Mouse (Mus musculus) CH12.LX (cell line): ENCODE data around the gene Aldh9a1. TPM values are rescaled to one million over a fixed set of nuclear protein-coding genes. Genes with fewer than 3 reads are reported as not detected.

Experiments
- DNase-seq: peaks from one replicate; pipeline ENCODE4 v3.0.0-alpha.2; 2013; ENCODE audit errors: extremely low read depth
- H3K27ac ChIP-seq: 2 replicates; pipeline ENCODE4 v1.5.1; 2012; ENCODE audit warnings: low read depth, mild to moderate bottlenecking, control low read depth, moderate library complexity; ENCODE audit not compliant: insufficient read depth
- H3K27me3 ChIP-seq: replicated peaks from 2 replicates; pipeline ENCODE3; 2012; ENCODE audit warnings: inconsistent platforms
- H3K36me3 ChIP-seq, 2 experiments: replicated peaks in 1 of 2; 2 replicates each; pipeline versions ENCODE3 to v1.6.1; 2012; ENCODE audit warnings: inconsistent platforms in 1 of 2, low read length in 1 of 2, mild to moderate bottlenecking in 1 of 2, mixed read lengths in 1 of 2, moderate library complexity in 1 of 2; ENCODE audit not compliant: control insufficient read depth in 1 of 2, insufficient read depth in 1 of 2
- H3K4me1 ChIP-seq, 2 experiments: 2 replicates each; pipeline ENCODE4 v1.6.1; 2012; ENCODE audit warnings: inconsistent platforms in 1 of 2, moderate library complexity in 1 of 2; ENCODE audit not compliant: insufficient read depth in 2 of 2, control insufficient read depth in 1 of 2
- H3K4me2 ChIP-seq: 2 replicates; pipeline ENCODE4 v1.6.1; 2012; ENCODE audit warnings: low read depth, mild to moderate bottlenecking, control low read depth; ENCODE audit not compliant: poor library complexity, insufficient read depth, severe bottlenecking
- H3K4me3 ChIP-seq, 3 experiments: fragments of 150-350 bp in 1 of 3; sonication (generic) in 1 of 3; replicated peaks in 1 of 3; 2 replicates each; pipeline versions ENCODE3 to v1.5.1; 2011 to 2012; ENCODE audit warnings: low read depth in 2 of 3, low read length in 2 of 3, mild to moderate bottlenecking in 2 of 3, moderate library complexity in 2 of 3, control low read depth in 1 of 3, improper control_type of control experiment in 1 of 3, inconsistent platforms in 1 of 3, mixed read lengths in 1 of 3; ENCODE audit not compliant: poor library complexity in 1 of 3
- H3K79me2 ChIP-seq: replicated peaks from 2 replicates; pipeline ENCODE4 v1.6.1; 2012; ENCODE audit warnings: mild to moderate bottlenecking, moderate library complexity; ENCODE audit not compliant: control insufficient read depth, poor library complexity, insufficient read depth, severe bottlenecking; ENCODE audit errors: extremely low read depth
- H3K9ac ChIP-seq: 2 replicates; pipeline ENCODE4 v1.6.1; 2012; ENCODE audit warnings: low read depth, mild to moderate bottlenecking, control low read depth, moderate library complexity; ENCODE audit not compliant: insufficient read depth
- H3K9me3 ChIP-seq: replicated peaks from 2 replicates; pipeline ENCODE3; 2012; ENCODE audit warnings: low read length, inconsistent platforms, mixed read lengths
- CHD1 ChIP-seq: IDR thresholded peaks from 2 replicates; pipeline ENCODE4 v1.6.1; 2012; ENCODE audit warnings: low read depth, low read length, improper control_type of control experiment, inconsistent platforms
- E2F4 ChIP-seq: IDR thresholded peaks from 2 replicates; pipeline ENCODE4 v1.6.1; 2011; ENCODE audit warnings: low read depth, low read length, improper control_type of control experiment; ENCODE audit not compliant: insufficient replicate concordance
- EP300 ChIP-seq: IDR thresholded peaks from 2 replicates; pipeline ENCODE4 v1.6.1; 2011; ENCODE audit warnings: low read length, improper control_type of control experiment
- ETS1 ChIP-seq: conservative IDR thresholded peaks from 2 replicates; pipeline ENCODE4 v1.6.1; 2012; ENCODE audit warnings: low read depth, mild to moderate bottlenecking, inconsistent platforms, low read length, improper control_type of control experiment, moderate library complexity
- GABPA ChIP-seq: IDR thresholded peaks from 2 replicates; pipeline ENCODE4 v1.6.1; 2012; ENCODE audit warnings: low read depth, low read length, improper control_type of control experiment, inconsistent platforms; ENCODE audit not compliant: insufficient replicate concordance
- HCFC1 ChIP-seq: IDR thresholded peaks from 2 replicates; pipeline ENCODE4 v1.6.1; 2012; ENCODE audit warnings: low read depth, mild to moderate bottlenecking, inconsistent platforms, low read length, improper control_type of control experiment
- JUN ChIP-seq: IDR thresholded peaks from 2 replicates; pipeline ENCODE4 v1.6.1; 2011; ENCODE audit warnings: low read depth, mild to moderate bottlenecking, low read length, improper control_type of control experiment, moderate library complexity; ENCODE audit not compliant: insufficient read depth
- JUND ChIP-seq: conservative IDR thresholded peaks from 2 replicates; pipeline ENCODE4 v1.6.1; 2011; ENCODE audit warnings: low read depth, low read length, improper control_type of control experiment
- KAT2A ChIP-seq: IDR thresholded peaks from 2 replicates; pipeline ENCODE4 v1.6.1; 2012; ENCODE audit warnings: low read length, improper control_type of control experiment, inconsistent platforms; ENCODE audit not compliant: insufficient replicate concordance
- MAFK ChIP-seq: IDR thresholded peaks from 2 replicates; pipeline ENCODE4 v1.6.1; 2011; ENCODE audit warnings: low read length, improper control_type of control experiment; ENCODE audit not compliant: insufficient replicate concordance
- MAX ChIP-seq: IDR thresholded peaks from 2 replicates; pipeline ENCODE4 v1.6.1; 2011; ENCODE audit warnings: low read length, improper control_type of control experiment
- MEF2A ChIP-seq: IDR thresholded peaks from 2 replicates; pipeline ENCODE4 v1.6.1; 2014; ENCODE audit warnings: low read depth, mild to moderate bottlenecking, inconsistent platforms, low read length, improper control_type of control experiment, borderline replicate concordance
- MXI1 ChIP-seq: IDR thresholded peaks from 2 replicates; pipeline ENCODE4 v1.6.1; 2011; ENCODE audit warnings: mild to moderate bottlenecking, low read depth, low read length, improper control_type of control experiment
- MYC ChIP-seq: IDR thresholded peaks from 2 replicates; pipeline ENCODE4 v1.6.1; 2011; ENCODE audit warnings: low read depth, mild to moderate bottlenecking, improper control_type of control experiment, low read length
- POLR2A ChIP-seq: IDR thresholded peaks from 2 replicates; pipeline ENCODE4 v1.6.1; 2011; ENCODE audit warnings: low read depth, mild to moderate bottlenecking, improper control_type of control experiment, low read length
- POLR2AphosphoS2 ChIP-seq: IDR thresholded peaks from 2 replicates; pipeline ENCODE4 v1.6.1; 2011; ENCODE audit warnings: low read depth, low read length, improper control_type of control experiment
- RAD21 ChIP-seq: IDR thresholded peaks from 2 replicates; pipeline ENCODE4 v1.6.1; 2011; ENCODE audit warnings: low read depth, mild to moderate bottlenecking, low read length, improper control_type of control experiment, moderate library complexity
- RCOR1 ChIP-seq: conservative IDR thresholded peaks from 2 replicates; pipeline ENCODE4 v1.6.1; 2012; ENCODE audit warnings: low read depth, mild to moderate bottlenecking, inconsistent platforms, low read length, improper control_type of control experiment
- SIN3A ChIP-seq: IDR thresholded peaks from 2 replicates; pipeline ENCODE4 v1.6.1; 2012; ENCODE audit warnings: low read length, improper control_type of control experiment, inconsistent platforms
- SMC3 ChIP-seq: IDR thresholded peaks from 2 replicates; pipeline ENCODE4 v1.6.1; 2011; ENCODE audit warnings: low read depth, low read length, improper control_type of control experiment
- UBTF ChIP-seq: IDR thresholded peaks from 2 replicates; pipeline ENCODE4 v1.6.1; 2012; ENCODE audit warnings: low read depth, mild to moderate bottlenecking, inconsistent platforms, low read length, improper control_type of control experiment, moderate library complexity
- USF1 ChIP-seq: IDR thresholded peaks from 2 replicates; pipeline ENCODE4 v1.6.1; 2014; ENCODE audit warnings: low read depth, mild to moderate bottlenecking, inconsistent platforms, low read length, improper control_type of control experiment
- ZC3H11A ChIP-seq: IDR thresholded peaks from 2 replicates; pipeline ENCODE4 v1.6.1; 2012; ENCODE audit warnings: low read depth, mild to moderate bottlenecking, inconsistent platforms, low read length, improper control_type of control experiment
- ZNF384 ChIP-seq: IDR thresholded peaks from 2 replicates; pipeline ENCODE4 v1.6.1; 2012; ENCODE audit warnings: low read depth, low read length, improper control_type of control experiment, inconsistent platforms
- dilution Hi-C: fragments of 300-500 bp; cut with MboI; formaldehyde crosslinking; loops from 2 replicates; pipeline ENCODE4 v1.14.3; 2020; ENCODE audit warnings: low sequenced_read_pairs; ENCODE audit not compliant: extremely low pct_unique_long_range_greater_than_20kb, extremely low pct_ligation_motif_present
- in situ Hi-C: fragments of 300-500 bp; cut with MboI; formaldehyde crosslinking; loops from 3 replicates; pipeline ENCODE4 v1.14.3; 2019; ENCODE audit warnings: low sequenced_read_pairs, low pct_ligation_motif_present, low pct_unique_long_range_greater_than_20kb, mixed read lengths
- polyA plus RNA-seq: library from polyadenylated mRNA; unstranded; fragments of >175 nt; gene quantifications from 2 replicates; pipeline ENCODE4 v1.2.1, GENCODE M21; 2012; ENCODE audit warnings: low read depth; ENCODE audit not compliant: insufficient read length
- total RNA-seq, 2 experiments: library from RNA; depleted of rRNA; stranded (reverse); fragments of 300-350 nt in 1 of 2; fragments of >200 nt in 1 of 2; gene quantifications; 2 replicates each; pipeline ENCODE4 v1.2.3; 2012 to 2014

The Aldh9a1 gene
- total and polyA plus RNA-seq, 3 experiments: 26.2 to 79.7 (median 31.2) TPM

- H3K27ac ChIP-seq: no peak overlapping the region
- H3K4me1 ChIP-seq: peaks cover 7 to 16% of the 10 kb centered on the region in 2 experiments; a peak in 3 of 4 replicates
- dilution Hi-C loops (no loop called here), in situ Hi-C loops (no loop called here)
- no peak overlapping the region for H3K9ac ChIP-seq
- no peak overlapping the region for H3K4me2 ChIP-seq
- peaks cover 8 to 17% of the 10 kb centered on the region in 2 experiments for H3K36me3 ChIP-seq
- TF ChIP-seq POLR2AphosphoS2: no peak
- 0 out of 2 replicates have a peak, but pooled peaks have one; percentile 53 for TF ChIP-seq MAFK
- no peak for TF ChIP-seq CHD1
- no peak overlapping the region for H3K4me3 ChIP-seq
- no peaks in the 10 kb centered on the region for H3K79me2 ChIP-seq
- DNase-seq: no peak
- H3K27me3 ChIP-seq: peaks cover 27% of the 10 kb centered on the region
- no peaks in the 10 kb centered on the region for H3K9me3 ChIP-seq
Measured at GRCm38 (mm10) chr1:167372739-167373138, 22.9 kb downstream of the Aldh9a1 start.

- dilution Hi-C loops: no loop called here
- Histone ChIP-seq H3K27me3 (peaks cover 36% of the 10 kb centered on the region), H3K27ac (no peak overlapping the region), H3K4me2 (peak overlapping the region; percentile 68), H3K36me3 (peaks cover 2 to 3% of the 10 kb centered on the region in 2 experiments), H3K79me2 (no peaks in the 10 kb centered on the region), H3K9me3 (no peaks in the 10 kb centered on the region), H3K4me3 (peak overlapping the region in 1 of 3 experiments; percentile 14), H3K9ac (no peak overlapping the region), H3K4me1 (peaks cover 7 to 16% of the 10 kb centered on the region in 2 experiments; a peak in 3 of 4 replicates)
- in situ Hi-C loops: no loop called here
- TF ChIP-seq JUN (no peak), GABPA (no peak), MXI1 (peak; percentile 79), ZNF384 (no peak), MAX (no peak), POLR2A (no peak), MAFK (no peak), SMC3 (no peak), EP300 (no peak)
- DNase-seq: peak; percentile 79
Measured at GRCm38 (mm10) chr1:167374003-167374784, 24.4 kb downstream of the Aldh9a1 start.

- H3K9me3 ChIP-seq: no peaks in the 10 kb centered on the region
- no peak for DNase-seq
- H3K4me2 ChIP-seq: peak overlapping the region; percentile 68; the same call in 1 of the 2 replicates
- peaks cover 40% of the 10 kb centered on the region for H3K27me3 ChIP-seq
- H3K79me2 ChIP-seq: no peaks in the 10 kb centered on the region
- in situ Hi-C loops (no loop called here), dilution Hi-C loops (no loop called here)
- no peaks in the 10 kb centered on the region for H3K36me3 ChIP-seq
- H3K9ac ChIP-seq: no peak overlapping the region
- peaks cover 7 to 16% of the 10 kb centered on the region in 2 experiments; a peak in 3 of 4 replicates for H3K4me1 ChIP-seq
- H3K27ac ChIP-seq: no peak overlapping the region
- H3K4me3 ChIP-seq: no peak overlapping the region
- TF ChIP-seq UBTF (no peak), MYC (no peak), E2F4 (no peak), KAT2A (no peak), ETS1 (no peak), USF1 (no peak), ZC3H11A (no peak), POLR2A (no peak), JUND (no peak), HCFC1 (no peak), MEF2A (no peak), GABPA (no peak), RAD21 (no peak), SIN3A (no peak), RCOR1 (no peak)
Measured at GRCm38 (mm10) chr1:167374942-167375341, 25.2 kb downstream of the Aldh9a1 start.
